Mouse (Mus musculus) bone marrow macrophage, adult 2 months (primary cell): Measurements from ENCODE around the gene Tef.

Source experiments
- CTCF ChIP-seq: IDR thresholded peaks from 2 replicates; pipeline ENCODE4 v1.5.1; 2012; ENCODE audit warnings: low read depth, mild to moderate bottlenecking, low read length, moderate library complexity
- POLR2A ChIP-seq: IDR thresholded peaks from 2 replicates; pipeline ENCODE4 v1.6.1; 2012; ENCODE audit warnings: mild to moderate bottlenecking, low read depth, low read length, borderline replicate concordance

- TF ChIP-seq CTCF, result no peak
- no peak for TF ChIP-seq POLR2A
Measured at GRCm38 (mm10) chr15:81851375-81851774, 49.2 kb downstream of the Tef start.
